Mouse (Mus musculus): ENCODE data around the gene Erlin1. TPM values are rescaled to one million over a fixed set of nuclear protein-coding genes. Genes with fewer than 3 reads are reported as not detected.
A peak's percentile ranks its signal among the peaks of the same experiment; 100 is the strongest.

Gene Erlin1
- polyA plus RNA-seq, 1 experiment from 2014 or later: 17.1 TPM

DNA sequence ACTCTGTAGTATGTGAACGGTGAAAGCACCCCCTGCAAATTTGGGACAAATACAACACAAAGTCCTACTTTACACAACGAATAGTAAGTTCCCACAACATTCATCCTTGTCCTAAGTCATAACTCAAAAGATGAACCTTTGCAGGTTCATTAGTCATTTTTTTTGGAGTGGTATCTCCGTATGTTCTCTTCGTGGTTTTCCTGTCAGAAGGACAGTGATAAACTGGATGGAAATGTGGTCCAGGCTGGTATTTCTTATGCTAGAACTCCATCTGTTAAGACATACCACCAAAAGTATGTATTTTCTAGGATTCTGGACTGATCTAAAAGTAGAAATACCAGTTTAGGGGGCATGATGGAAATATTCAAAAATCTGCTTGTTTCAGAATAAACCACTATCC lies 1.4 kb downstream of the Erlin1 start:
- Histone ChIP-seq H3K27ac (no peak overlapping the region), H3K27me3 (ENCODE audit: control insufficient read depth, insufficient read depth, low read length) (no peaks in the 10 kb centered on the region), H3K9ac (peak overlapping the region; percentile 85; the same call in 1 of the 2 replicates), H3K9me3 (ENCODE audit: control insufficient read depth, low read length) (no peaks in the 10 kb centered on the region), H3K4me2 (replicated peaks) (peak overlapping the region; percentile 73), H3K4me1 (replicated peaks; ENCODE audit: control insufficient read depth, insufficient read depth, low read length) (peaks cover 10% of the 10 kb centered on the region), H3K36me3 (replicated peaks; ENCODE audit: control insufficient read depth, insufficient read depth) (peaks cover 12% of the 10 kb centered on the region), H3K4me3 (replicated peaks; ENCODE audit: low read length) (peak overlapping the region; percentile 84)
- 83% methylated on average over 4 of the region's 4 CpGs for WGBS
- DNase-seq (ENCODE audit: low spot score) (no peak), ATAC-seq (ENCODE audit: low FRiP score) (no peak)

DNA sequence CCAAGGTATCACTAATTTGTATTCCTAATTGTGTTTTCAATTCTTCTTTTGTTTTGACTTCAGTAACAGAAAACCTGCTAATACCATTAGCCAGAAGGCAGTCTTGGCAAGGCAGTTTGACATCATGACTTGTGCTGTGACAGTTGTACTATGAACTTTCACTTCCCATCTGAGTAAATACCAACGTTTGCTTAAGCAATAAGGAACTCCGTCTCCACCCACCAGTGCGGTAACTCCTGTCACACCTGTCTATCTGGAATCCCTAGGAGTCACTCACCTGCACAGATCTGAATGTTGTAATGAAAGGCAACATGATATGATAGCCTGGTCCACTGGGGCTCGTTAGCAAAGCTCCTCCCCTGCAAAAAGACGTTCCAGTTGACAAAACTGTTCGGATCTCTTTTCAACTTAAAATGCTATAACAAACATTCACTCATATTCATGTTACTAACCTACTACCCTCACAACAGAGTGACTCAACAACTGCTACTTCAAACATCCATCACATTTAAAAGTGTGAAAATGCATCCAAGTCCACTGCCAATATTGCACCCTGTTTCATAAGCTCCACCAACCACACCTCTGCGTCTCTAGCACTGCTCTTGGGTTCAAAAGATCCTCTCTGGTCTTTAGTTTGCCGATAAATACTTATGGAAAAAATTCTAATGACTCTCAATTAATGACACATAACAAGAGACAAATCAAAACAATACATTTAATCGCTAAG lies 2.1 kb downstream of the Erlin1 start:
- 0 out of 2 replicates have a peak overlapping the region, but pooled peaks have one; percentile 73 for H3K4me2 ChIP-seq (replicated peaks)
- peaks cover 9% of the 10 kb centered on the region for H3K36me3 ChIP-seq (replicated peaks; ENCODE audit: control insufficient read depth, insufficient read depth)
- no peaks in the 10 kb centered on the region for H3K9me3 ChIP-seq (ENCODE audit: control insufficient read depth, low read length)
- H3K27me3 ChIP-seq (ENCODE audit: control insufficient read depth, insufficient read depth, low read length): no peaks in the 10 kb centered on the region
- peaks cover 10% of the 10 kb centered on the region for H3K4me1 ChIP-seq (replicated peaks; ENCODE audit: control insufficient read depth, insufficient read depth, low read length)
- ATAC-seq (ENCODE audit: low FRiP score) (no peak), DNase-seq (ENCODE audit: low spot score) (no peak)
- no peak overlapping the region for H3K9ac ChIP-seq
- no peak overlapping the region for H3K27ac ChIP-seq
- WGBS: 85% methylated on average over 9 of the region's 9 CpGs
- no peak overlapping the region for H3K4me3 ChIP-seq (replicated peaks; ENCODE audit: low read length)

DNA sequence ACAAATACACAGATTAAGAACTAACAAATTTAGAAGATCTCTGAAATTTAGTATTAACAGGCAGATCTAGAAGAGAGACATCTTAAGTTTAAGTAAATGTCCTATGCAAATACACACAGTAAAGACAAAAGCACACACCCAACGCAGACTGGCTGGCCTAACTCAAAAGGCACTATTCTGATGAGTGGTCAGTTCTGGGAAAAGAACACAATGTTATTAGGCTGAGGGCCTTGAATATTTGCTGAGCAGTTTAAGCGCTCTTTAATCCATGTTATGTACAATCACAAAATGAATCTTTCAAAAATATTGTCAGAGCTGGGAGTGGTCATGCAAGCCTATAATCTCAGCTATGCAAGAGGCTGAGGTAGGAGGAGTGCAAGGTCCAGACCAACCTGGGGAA lies 4.9 kb downstream of the Erlin1 start:
- peaks cover 10% of the 10 kb centered on the region for H3K4me1 ChIP-seq (replicated peaks; ENCODE audit: control insufficient read depth, insufficient read depth, low read length)
- H3K27ac ChIP-seq: no peak overlapping the region
- no peaks in the 10 kb centered on the region for H3K27me3 ChIP-seq (ENCODE audit: control insufficient read depth, insufficient read depth, low read length)
- no peaks in the 10 kb centered on the region for H3K9me3 ChIP-seq (ENCODE audit: control insufficient read depth, low read length)
- no peak overlapping the region for H3K9ac ChIP-seq
- no peak overlapping the region for H3K4me2 ChIP-seq (replicated peaks)
- DNase-seq (ENCODE audit: low spot score): no peak
- no peak for ATAC-seq (ENCODE audit: low FRiP score)
- H3K36me3 ChIP-seq (replicated peaks; ENCODE audit: control insufficient read depth, insufficient read depth): peaks cover 34% of the 10 kb centered on the region
- 92% methylated on average over 2 of the region's 2 CpGs for WGBS
- H3K4me3 ChIP-seq (replicated peaks; ENCODE audit: low read length): no peak overlapping the region

DNA sequence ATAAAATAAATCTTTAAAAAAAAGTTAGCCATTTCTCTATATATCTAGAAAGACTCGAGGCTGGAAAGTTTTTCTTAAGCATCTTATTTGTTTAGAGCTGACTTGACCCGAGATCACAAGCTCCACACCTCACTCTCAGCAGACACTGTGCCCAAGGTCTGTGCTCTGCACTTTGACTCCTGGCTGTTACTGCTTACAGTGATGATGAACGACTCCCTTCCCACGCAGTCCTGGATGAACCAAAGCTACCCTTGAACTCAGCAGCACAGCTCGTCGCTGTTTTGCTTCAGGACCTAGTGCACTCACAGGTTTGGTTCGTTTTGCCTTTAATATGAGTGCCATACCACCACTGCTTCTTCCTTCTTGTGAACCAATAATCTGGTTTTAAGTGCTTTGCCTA lies 5.8 kb downstream of the Erlin1 start:
- ATAC-seq (ENCODE audit: low FRiP score) (no peak), DNase-seq (ENCODE audit: low spot score) (no peak)
- Histone ChIP-seq H3K4me1 (replicated peaks; ENCODE audit: control insufficient read depth, insufficient read depth, low read length) (peaks cover 9% of the 10 kb centered on the region), H3K27ac (no peak overlapping the region), H3K27me3 (ENCODE audit: control insufficient read depth, insufficient read depth, low read length) (no peaks in the 10 kb centered on the region), H3K9me3 (ENCODE audit: control insufficient read depth, low read length) (no peaks in the 10 kb centered on the region), H3K9ac (no peak overlapping the region), H3K4me3 (replicated peaks; ENCODE audit: low read length) (no peak overlapping the region), H3K4me2 (replicated peaks) (no peak overlapping the region), H3K36me3 (replicated peaks; ENCODE audit: control insufficient read depth, insufficient read depth) (peaks cover 42% of the 10 kb centered on the region)
- 86% methylated on average over 7 of the region's 7 CpGs for WGBS

DNA sequence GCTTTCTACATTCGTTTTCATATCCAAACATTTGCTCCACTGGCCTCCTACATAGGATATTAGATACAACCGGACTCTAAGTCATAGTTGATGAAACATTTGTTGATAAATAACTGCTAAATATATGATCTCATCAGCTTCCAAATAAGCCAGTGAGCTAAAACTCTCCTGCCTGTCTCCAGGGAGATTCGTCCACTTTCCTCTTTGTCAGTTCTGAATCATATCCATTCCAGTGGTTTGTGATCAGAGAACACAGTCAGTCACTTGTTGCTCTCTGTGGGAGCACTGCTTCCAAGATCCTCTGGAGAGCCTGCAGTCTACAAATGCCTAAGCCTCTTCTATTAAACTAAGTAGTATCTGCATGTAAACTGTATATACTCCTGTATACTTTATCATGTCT lies 9.4 kb downstream of the Erlin1 start:
- H3K36me3 ChIP-seq (replicated peaks; ENCODE audit: control insufficient read depth, insufficient read depth): peaks cover 64% of the 10 kb centered on the region
- no peak overlapping the region for H3K9ac ChIP-seq
- no peak overlapping the region for H3K4me2 ChIP-seq (replicated peaks)
- DNase-seq (ENCODE audit: low spot score) (no peak), ATAC-seq (ENCODE audit: low FRiP score) (no peak)
- no peaks in the 10 kb centered on the region for H3K9me3 ChIP-seq (ENCODE audit: control insufficient read depth, low read length)
- H3K27ac ChIP-seq: no peak overlapping the region
- WGBS: 90% methylated on average over 3 of the region's 3 CpGs
- H3K27me3 ChIP-seq (ENCODE audit: control insufficient read depth, insufficient read depth, low read length): no peaks in the 10 kb centered on the region
- no peak overlapping the region for H3K4me3 ChIP-seq (replicated peaks; ENCODE audit: low read length)
- no peaks in the 10 kb centered on the region for H3K4me1 ChIP-seq (replicated peaks; ENCODE audit: control insufficient read depth, insufficient read depth, low read length)

DNA sequence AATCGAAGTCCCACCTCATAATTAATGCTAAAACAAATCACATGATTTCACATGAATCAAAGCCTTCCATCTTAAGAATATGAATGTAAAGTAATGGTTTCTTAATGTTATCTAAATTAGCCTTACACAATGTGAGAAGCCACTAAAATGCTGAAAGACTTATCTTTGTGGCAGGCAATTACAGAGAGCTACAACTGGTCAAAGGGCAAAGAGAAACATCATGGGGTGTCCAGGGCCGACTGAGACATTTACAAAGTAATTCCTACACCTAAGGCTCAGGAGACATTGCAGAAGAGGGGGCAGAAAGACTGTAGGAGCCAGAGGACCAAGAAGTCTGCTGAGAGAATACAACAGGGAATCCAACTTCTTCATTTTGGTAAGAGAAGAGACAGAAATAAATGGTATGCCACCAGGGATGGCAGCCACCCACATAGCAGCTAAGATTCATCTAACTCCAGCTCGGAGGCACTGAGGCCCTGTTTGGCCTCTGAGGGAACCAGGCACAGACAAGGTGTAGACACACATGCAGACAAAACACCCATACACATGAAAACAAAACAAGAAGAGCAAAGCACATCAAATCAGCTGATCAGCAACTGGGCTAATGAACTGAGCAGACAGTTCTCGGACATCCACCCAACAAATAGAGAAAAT lies 14.3 kb downstream of the Erlin1 start:
- Histone ChIP-seq H3K36me3 (replicated peaks; ENCODE audit: control insufficient read depth, insufficient read depth) (peaks cover 48% of the 10 kb centered on the region), H3K27me3 (ENCODE audit: control insufficient read depth, insufficient read depth, low read length) (no peaks in the 10 kb centered on the region), H3K9me3 (ENCODE audit: control insufficient read depth, low read length) (no peaks in the 10 kb centered on the region), H3K9ac (no peak overlapping the region), H3K4me1 (replicated peaks; ENCODE audit: control insufficient read depth, insufficient read depth, low read length) (no peaks in the 10 kb centered on the region), H3K4me3 (replicated peaks; ENCODE audit: low read length) (no peak overlapping the region), H3K4me2 (replicated peaks) (no peak overlapping the region), H3K27ac (no peak overlapping the region)
- no peak for DNase-seq (ENCODE audit: low spot score)
- WGBS: 83% methylated on average over 4 of the region's 4 CpGs
- no peak for ATAC-seq (ENCODE audit: low FRiP score)

DNA sequence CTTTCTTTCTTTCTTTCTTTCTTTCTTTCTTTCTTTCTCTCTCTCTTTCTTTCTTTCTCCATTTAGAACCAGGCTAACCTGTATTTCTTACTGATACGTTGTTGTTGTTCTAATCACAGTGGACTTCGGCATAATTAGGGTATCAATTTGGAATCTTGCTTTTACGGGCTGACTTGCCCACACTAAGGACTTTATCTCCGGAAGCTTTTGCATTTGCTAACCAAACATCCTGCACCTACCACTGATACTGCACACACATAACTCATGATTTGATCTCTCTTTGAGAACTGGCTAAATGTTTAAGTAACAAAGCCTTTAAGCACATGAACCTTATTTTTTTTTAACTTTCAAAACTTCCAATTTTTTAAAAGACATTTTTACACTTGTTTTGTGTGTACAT lies 19.2 kb downstream of the Erlin1 start:
- 91% methylated on average over 4 of the region's 4 CpGs for WGBS
- H3K27me3 ChIP-seq (ENCODE audit: control insufficient read depth, insufficient read depth, low read length): no peaks in the 10 kb centered on the region

DNA sequence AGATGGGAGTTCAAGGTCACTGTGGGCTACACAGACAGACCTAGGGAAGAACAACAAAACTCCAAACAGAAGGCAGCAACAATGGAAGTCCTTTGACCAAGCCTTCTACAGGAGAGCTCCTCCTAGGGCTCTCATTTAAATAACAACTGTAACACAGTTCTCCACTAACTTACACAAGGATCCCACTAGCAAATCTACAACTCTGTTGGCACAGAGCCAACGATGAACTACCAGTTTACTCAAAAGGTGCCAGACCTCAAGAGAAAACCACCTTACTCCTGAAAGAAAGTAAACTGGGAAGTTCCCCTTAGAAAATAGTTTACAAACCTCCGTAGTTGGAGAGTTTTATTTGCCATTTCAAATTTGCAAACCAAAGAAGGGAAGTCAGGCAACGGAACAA lies 20.3 kb downstream of the Erlin1 start:
- H3K4me1 ChIP-seq (replicated peaks; ENCODE audit: control insufficient read depth, insufficient read depth, low read length): no peaks in the 10 kb centered on the region
- H3K36me3 ChIP-seq (replicated peaks; ENCODE audit: control insufficient read depth, insufficient read depth): peaks cover 42% of the 10 kb centered on the region
- no peaks in the 10 kb centered on the region for H3K9me3 ChIP-seq (ENCODE audit: control insufficient read depth, low read length)
- 59% methylated on average over 3 of the region's 3 CpGs for WGBS
- H3K27me3 ChIP-seq (ENCODE audit: control insufficient read depth, insufficient read depth, low read length): no peaks in the 10 kb centered on the region
- DNase-seq (ENCODE audit: low spot score) (no peak), ATAC-seq (ENCODE audit: low FRiP score) (no peak)
- no peak overlapping the region for H3K4me2 ChIP-seq (replicated peaks)
- no peak overlapping the region for H3K9ac ChIP-seq
- H3K27ac ChIP-seq: no peak overlapping the region
- no peak overlapping the region for H3K4me3 ChIP-seq (replicated peaks; ENCODE audit: low read length)

More for the DNA sequence above, 19.2 kb downstream of the Erlin1 start:
- ATAC-seq (ENCODE audit: low FRiP score): no peak
- Histone ChIP-seq H3K4me1 (replicated peaks; ENCODE audit: control insufficient read depth, insufficient read depth, low read length) (no peaks in the 10 kb centered on the region), H3K9ac (no peak overlapping the region), H3K27ac (no peak overlapping the region), H3K4me2 (replicated peaks) (no peak overlapping the region), H3K36me3 (replicated peaks; ENCODE audit: control insufficient read depth, insufficient read depth) (peaks cover 36% of the 10 kb centered on the region), H3K4me3 (replicated peaks; ENCODE audit: low read length) (no peak overlapping the region), H3K9me3 (ENCODE audit: control insufficient read depth, low read length) (no peaks in the 10 kb centered on the region)
- DNase-seq (ENCODE audit: low spot score): no peak

DNA sequence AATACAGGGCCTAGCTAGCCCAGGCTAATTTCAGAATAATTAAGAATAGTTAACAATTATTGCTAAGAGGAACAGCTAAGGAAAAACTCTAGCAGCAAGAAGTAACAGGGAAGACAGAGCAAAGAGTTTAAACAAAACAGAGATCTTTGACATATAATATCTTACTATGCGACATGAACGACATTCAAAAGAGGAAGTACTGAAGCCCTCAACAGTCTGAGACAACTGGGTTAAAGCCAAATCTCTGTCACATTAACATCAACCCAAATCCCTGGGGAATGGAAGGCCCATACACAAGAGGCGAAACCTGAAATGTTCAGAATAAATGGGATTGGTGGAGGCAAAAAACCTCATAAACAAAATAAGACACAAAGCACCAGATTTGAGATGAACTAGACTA lies 23.7 kb downstream of the Erlin1 start:
- no peak overlapping the region for H3K4me3 ChIP-seq (replicated peaks; ENCODE audit: low read length)
- H3K4me1 ChIP-seq (replicated peaks; ENCODE audit: control insufficient read depth, insufficient read depth, low read length): no peaks in the 10 kb centered on the region
- H3K27me3 ChIP-seq (ENCODE audit: control insufficient read depth, insufficient read depth, low read length): no peaks in the 10 kb centered on the region
- peaks cover 33% of the 10 kb centered on the region for H3K36me3 ChIP-seq (replicated peaks; ENCODE audit: control insufficient read depth, insufficient read depth)
- H3K27ac ChIP-seq: no peak overlapping the region
- no peak for DNase-seq (ENCODE audit: low spot score)
- 84% methylated on average over 3 of the region's 3 CpGs for WGBS
- H3K9me3 ChIP-seq (ENCODE audit: control insufficient read depth, low read length): no peaks in the 10 kb centered on the region
- ATAC-seq (ENCODE audit: low FRiP score): no peak
- H3K4me2 ChIP-seq (replicated peaks): no peak overlapping the region
- no peak overlapping the region for H3K9ac ChIP-seq
